Mouse (Mus musculus) ES-E14 (cell line): Measurements from ENCODE around the gene Glt8d2. TPM values are rescaled to one million over a fixed set of nuclear protein-coding genes. Genes with fewer than 3 reads are reported as not detected.

Source experiments
- DNase-seq: peaks from one replicate; pipeline ENCODE4 v3.0.0-alpha.2; 2013; ENCODE audit warnings: low read depth, low spot score
- H3K27ac ChIP-seq: 2 replicates; pipeline ENCODE4 v1.5.1; 2012; ENCODE audit warnings: low read depth, mild to moderate bottlenecking, low read length, moderate library complexity, mixed read lengths; ENCODE audit not compliant: poor library complexity, insufficient read depth, severe bottlenecking
- H3K36me3 ChIP-seq: 2 replicates; pipeline ENCODE4 v1.6.1; 2012; ENCODE audit warnings: mild to moderate bottlenecking, low read length, moderate library complexity, mixed read lengths; ENCODE audit not compliant: control insufficient read depth, poor library complexity, insufficient read depth, severe bottlenecking
- H3K4me1 ChIP-seq, 2 experiments: fragments of 150-350 bp in 1 of 2; sonication (generic) in 1 of 2; 2 replicates each; pipeline ENCODE4 v1.6.1; 2012; ENCODE audit warnings: low read length in 2 of 2, mild to moderate bottlenecking in 1 of 2, mixed read lengths in 1 of 2; ENCODE audit not compliant: control insufficient read depth in 2 of 2, insufficient read depth in 2 of 2, poor library complexity in 1 of 2
- H3K4me3 ChIP-seq, 2 experiments: fragments of 150-350 bp in 1 of 2; sonication (generic) in 1 of 2; 2 replicates each; pipeline ENCODE4 v1.5.1; 2012; ENCODE audit warnings: low read length in 2 of 2, low read depth in 1 of 2, mild to moderate bottlenecking in 1 of 2, mixed read lengths in 1 of 2; ENCODE audit not compliant: insufficient read depth in 1 of 2, poor library complexity in 1 of 2, severe bottlenecking in 1 of 2
- H3K9ac ChIP-seq: 2 replicates; pipeline ENCODE4 v1.6.1; 2012; ENCODE audit warnings: low read depth, mild to moderate bottlenecking, low read length, mixed read lengths; ENCODE audit not compliant: poor library complexity, insufficient read depth, severe bottlenecking
- H3K9me3 ChIP-seq: fragments of 150-350 bp; sonication (generic); 2 replicates; pipeline ENCODE4 v1.6.1; 2012; ENCODE audit warnings: low read depth, mild to moderate bottlenecking, low read length; ENCODE audit not compliant: control insufficient read depth, insufficient read depth
- CHD2 ChIP-seq: IDR thresholded peaks from 2 replicates; pipeline ENCODE4 v1.6.1; 2014; ENCODE audit warnings: mild to moderate bottlenecking, low read depth, low read length, inconsistent platforms
- HCFC1 ChIP-seq: IDR thresholded peaks from 2 replicates; pipeline ENCODE4 v1.6.1; 2012; ENCODE audit warnings: low read length, inconsistent platforms, borderline replicate concordance; ENCODE audit not compliant: insufficient read depth
- MAFK ChIP-seq: IDR thresholded peaks from 2 replicates; pipeline ENCODE4 v1.6.1; 2014; ENCODE audit warnings: mild to moderate bottlenecking, low read depth, low read length, inconsistent platforms; ENCODE audit not compliant: insufficient read depth
- ZC3H11A ChIP-seq: IDR thresholded peaks from 2 replicates; pipeline ENCODE4 v1.6.1; 2012; ENCODE audit warnings: low read depth, mild to moderate bottlenecking, inconsistent platforms, low read length, borderline replicate concordance
- ZNF384 ChIP-seq: IDR thresholded peaks from 2 replicates; pipeline ENCODE4 v1.6.1; 2012; ENCODE audit warnings: low read depth, low read length, inconsistent platforms
- in situ Hi-C, 2 experiments: fragments of 600-800 bp; cut with MboI; formaldehyde crosslinking; loops; one replicate each; pipeline ENCODE4 v1.15.1; 2025; ENCODE audit warnings: low sequenced_read_pairs in 2 of 2, inconsistent platforms in 1 of 2; ENCODE audit not compliant: unreplicated experiment in 2 of 2
- total RNA-seq: library from RNA; depleted of rRNA; stranded (reverse); fragments of 300-350 nt; gene quantifications from 2 replicates; pipeline ENCODE4 v1.2.3, GENCODE M21; 2012

Gene Glt8d2
- total RNA-seq, 1 experiment: 0.62 TPM

DNA sequence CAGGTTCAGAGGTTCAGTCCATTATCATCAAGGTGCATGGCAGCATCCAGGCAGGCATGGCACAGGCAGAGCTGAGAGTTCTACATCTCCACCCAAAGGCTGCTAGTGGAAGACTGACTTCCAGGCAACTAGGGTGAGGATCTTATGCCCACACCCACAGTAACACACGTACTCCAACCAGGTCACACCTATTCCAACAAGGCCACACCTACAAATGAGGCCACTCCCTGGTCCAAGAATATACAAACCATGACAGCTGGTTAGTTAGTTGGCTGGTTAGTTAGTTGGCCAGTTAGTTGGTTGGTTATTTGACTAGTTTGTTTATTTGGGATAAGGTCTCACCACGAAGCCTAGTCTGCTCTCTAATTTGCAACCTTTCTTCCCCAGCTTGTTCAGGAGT, 27.2 kb downstream of the Glt8d2 start:
- TF ChIP-seq MAFK (no peak), CHD2 (no peak), HCFC1 (no peak), ZC3H11A (no peak), ZNF384 (no peak)
- Histone ChIP-seq H3K9me3 (no peaks in the 10 kb centered on the region), H3K4me3 (no peak overlapping the region), H3K36me3 (no peaks in the 10 kb centered on the region), H3K4me1 (no peaks in the 10 kb centered on the region), H3K27ac (no peak overlapping the region), H3K9ac (no peak overlapping the region)
- DNase-seq: no peak
- in situ Hi-C loops: no loop called here

DNA sequence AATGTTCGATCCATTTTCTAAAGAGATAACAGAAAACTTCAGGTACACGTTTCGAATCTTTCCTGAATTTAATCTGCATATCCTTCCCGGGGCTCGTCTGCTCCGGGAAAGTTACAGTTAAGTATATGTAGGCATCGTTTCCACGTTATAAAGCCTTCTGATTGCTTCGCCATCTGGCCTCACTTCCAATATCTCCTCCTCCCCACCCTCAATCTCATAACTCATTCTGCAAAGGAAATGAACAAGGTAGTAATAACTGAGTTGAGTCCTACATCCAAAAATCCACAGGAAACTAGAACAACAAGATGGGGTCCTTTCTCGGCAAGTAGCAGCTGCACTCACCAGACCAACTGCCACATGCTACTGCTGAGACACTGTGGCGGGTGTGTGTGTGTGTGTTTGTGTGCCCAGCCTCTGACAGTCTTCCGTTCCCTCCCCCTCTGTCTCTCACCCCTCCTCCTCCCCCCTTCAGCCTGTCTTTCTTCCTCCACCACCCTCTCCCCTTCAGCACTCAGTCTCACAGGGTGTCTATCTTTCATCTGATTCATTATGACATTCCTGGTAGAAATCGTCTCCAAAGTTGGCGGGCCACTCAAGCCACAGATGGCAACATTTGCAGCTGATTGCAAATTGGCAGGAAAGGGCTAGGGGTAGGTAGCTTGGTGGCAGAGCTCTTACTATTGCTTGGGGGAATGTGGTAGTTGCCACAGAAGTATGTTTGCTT, 28.0 kb downstream of the Glt8d2 start:
- no peaks in the 10 kb centered on the region for H3K36me3 ChIP-seq
- H3K9ac ChIP-seq: no peak overlapping the region
- in situ Hi-C loops: no loop called here
- H3K4me1 ChIP-seq: no peaks in the 10 kb centered on the region
- H3K4me3 ChIP-seq: no peak overlapping the region
- DNase-seq: no peak
- no peak overlapping the region for H3K27ac ChIP-seq
- no peak for TF ChIP-seq CHD2
- no peaks in the 10 kb centered on the region for H3K9me3 ChIP-seq

DNA sequence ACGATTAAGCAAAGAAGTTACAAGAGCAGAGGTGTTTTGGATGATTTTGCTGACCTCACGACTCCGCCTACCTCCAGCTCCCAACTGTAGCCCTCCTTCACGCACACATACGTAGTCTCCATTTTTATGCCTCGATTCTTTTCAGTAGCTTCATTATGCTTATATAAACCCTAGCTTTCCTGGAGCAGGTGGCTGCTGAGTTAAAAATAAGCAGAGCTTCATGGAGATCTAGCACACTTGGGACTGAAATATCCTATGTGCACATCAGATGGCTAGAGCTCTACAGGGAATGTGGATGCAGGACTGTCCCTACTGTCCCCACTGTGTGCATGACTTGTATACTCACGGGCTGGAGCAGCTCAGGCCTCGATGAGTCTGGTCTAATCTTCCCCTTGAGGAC, 28.6 kb downstream of the Glt8d2 start:
- TF ChIP-seq ZC3H11A (no peak), CHD2 (no peak), ZNF384 (no peak), HCFC1 (no peak), MAFK (no peak)
- no peaks in the 10 kb centered on the region for H3K9me3 ChIP-seq
- H3K4me3 ChIP-seq: no peak overlapping the region
- H3K27ac ChIP-seq: no peak overlapping the region
- H3K4me1 ChIP-seq: no peaks in the 10 kb centered on the region
- no peaks in the 10 kb centered on the region for H3K36me3 ChIP-seq
- no peak overlapping the region for H3K9ac ChIP-seq
- in situ Hi-C loops: no loop called here
- DNase-seq: no peak

DNA sequence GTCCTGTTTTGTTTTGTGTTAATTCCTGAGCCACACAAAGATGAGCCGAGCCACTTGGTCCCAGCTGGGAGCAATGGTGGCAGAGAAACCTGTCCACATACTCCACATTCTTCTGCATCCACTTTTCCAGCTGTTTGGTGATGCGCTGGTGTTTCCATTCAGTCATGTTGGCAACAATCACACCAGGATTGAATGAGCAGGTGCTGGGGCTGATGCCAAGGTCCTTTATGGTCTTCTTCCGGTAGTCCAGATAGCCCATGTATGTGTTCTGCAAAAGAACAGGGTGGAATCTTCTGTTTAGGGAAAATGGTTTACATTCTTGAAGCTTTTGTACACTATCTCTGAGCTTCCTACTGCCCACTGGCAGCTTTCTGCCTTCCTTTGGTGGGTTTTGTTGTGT, 35.9 kb downstream of the Glt8d2 start:
- in situ Hi-C loops: no loop called here
- H3K36me3 ChIP-seq: peaks cover 3% of the 10 kb centered on the region
- H3K4me1 ChIP-seq: peaks cover 10 to 13% of the 10 kb centered on the region in 2 experiments; a peak in 3 of 4 replicates
- H3K9me3 ChIP-seq: no peaks in the 10 kb centered on the region
- no peak for DNase-seq
- TF ChIP-seq ZC3H11A (no peak), HCFC1 (no peak), CHD2 (no peak)
- H3K4me3 ChIP-seq: no peak overlapping the region
- no peak overlapping the region for H3K9ac ChIP-seq
- H3K27ac ChIP-seq: no peak overlapping the region

DNA sequence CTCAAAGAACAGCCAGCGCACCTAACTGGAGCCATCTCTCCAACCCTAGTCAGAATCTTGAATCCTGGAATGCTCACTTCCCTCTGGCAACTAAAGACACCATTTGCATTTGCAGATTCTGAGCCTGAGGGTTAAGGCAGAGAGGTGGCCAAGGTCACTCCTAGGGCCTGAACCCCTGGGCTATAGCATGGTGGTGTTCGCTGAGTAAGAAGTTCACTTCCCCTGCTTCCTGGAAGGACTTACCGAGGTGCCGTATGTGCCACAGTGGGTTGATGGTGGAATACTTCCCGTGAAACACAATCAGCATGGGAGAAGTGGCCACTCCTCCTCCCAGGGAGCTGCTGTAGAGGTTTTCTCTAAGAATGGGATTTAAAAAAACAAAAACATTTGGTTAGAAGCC, 37.8 kb downstream of the Glt8d2 start:
- no peak for TF ChIP-seq ZC3H11A
- TF ChIP-seq ZNF384: no peak
- TF ChIP-seq CHD2: no peak
- TF ChIP-seq MAFK: no peak
- TF ChIP-seq HCFC1: no peak
- in situ Hi-C loops: no loop called here
- no peak overlapping the region for H3K9ac ChIP-seq
- no peaks in the 10 kb centered on the region for H3K9me3 ChIP-seq
- H3K4me1 ChIP-seq: peaks cover 10 to 13% of the 10 kb centered on the region in 2 experiments; a peak in 3 of 4 replicates
- no peak overlapping the region for H3K4me3 ChIP-seq
- peaks cover 5% of the 10 kb centered on the region for H3K36me3 ChIP-seq
- peak; percentile 30 for DNase-seq
- peak overlapping the region; percentile 79 for H3K27ac ChIP-seq
